Comparison of ENCODE assay signal across 9 mouse cellular contexts in the genomic region with DNA sequence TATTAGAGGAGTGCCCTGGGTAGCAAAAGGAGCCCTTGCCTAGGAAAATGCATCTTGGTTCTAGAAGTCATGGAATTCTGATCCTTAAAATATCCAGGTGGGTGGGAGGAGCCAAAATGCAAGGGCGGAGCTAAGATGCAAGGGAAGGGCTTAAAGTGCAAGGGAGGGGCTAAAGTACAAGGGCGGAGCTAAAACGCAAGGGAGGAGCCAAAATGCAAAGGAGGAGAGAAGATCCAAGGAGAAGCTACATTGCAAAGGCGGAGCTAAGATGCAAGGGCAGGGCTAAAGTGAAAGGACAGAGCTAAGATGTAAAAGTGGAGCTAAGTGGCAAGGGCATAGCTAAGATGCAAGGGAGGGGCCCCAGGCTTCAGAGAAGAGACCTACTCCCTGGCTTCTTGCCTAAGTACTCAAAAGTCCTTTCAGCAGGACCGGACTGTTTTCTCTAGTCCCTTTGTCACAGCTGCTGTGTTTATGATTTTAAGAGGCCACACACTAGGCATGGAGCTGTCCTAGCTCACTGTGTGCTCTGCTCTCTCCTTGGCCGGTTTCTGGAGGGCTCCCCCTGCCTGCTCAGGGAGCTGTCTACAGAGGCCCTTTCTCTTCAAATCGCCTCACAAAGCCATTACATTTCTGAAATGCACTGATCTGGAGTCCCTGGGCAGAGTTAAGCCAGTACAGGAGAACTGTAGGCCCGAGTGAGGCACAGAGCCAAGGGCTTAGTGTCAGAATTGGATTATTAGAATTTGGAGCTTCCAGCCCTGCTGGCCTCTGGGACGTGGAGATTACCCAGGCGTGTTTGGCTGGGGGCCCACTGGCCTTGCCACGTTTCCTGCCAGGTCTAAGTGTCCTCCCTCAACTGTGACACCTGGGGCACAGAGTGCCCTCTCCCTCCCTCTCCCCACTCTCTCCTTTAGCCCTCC. TPM values are rescaled to one million over a fixed set of nuclear protein-coding genes. Genes with fewer than 3 reads are reported as not detected.
A peak's percentile ranks its signal among the peaks of the same experiment; 100 is the strongest.
DNase-seq lines count a peak whose midpoint lies in the region; ATAC-seq and TF ChIP-seq lines count a peak whose summit lies in the region.
"Had no signal": no experiment of that assay in that cellular context is flagged by ENCODE, and none has a peak within 500 bp of the region (broad histone marks: within the 10 kb centered on the region; RNA-seq: fewer than 3 reads in every experiment).

No protein-coding gene starts in this region.

- no peak overlapping the region for H3K4me2 ChIP-seq in heart, embryonic 15.5 days
- no peak overlapping the region for H3K4me2 ChIP-seq in limb, embryonic 12.5 days
- H3K4me2 ChIP-seq: limb, embryonic 15.5 days had no signal

- H3K36me3 ChIP-seq in heart, embryonic 10.5 days = no peaks in the 10 kb centered on the region
- H3K36me3 ChIP-seq in ES-E14 (ENCODE audit: control insufficient read depth, insufficient read depth, low read length, poor library complexity, severe bottlenecking) = no peaks in the 10 kb centered on the region
- H3K36me3 ChIP-seq in heart, embryonic 15.5 days = no peaks in the 10 kb centered on the region
- H3K36me3 ChIP-seq in limb, embryonic 12.5 days = no peaks in the 10 kb centered on the region
- H3K36me3 ChIP-seq: limb, embryonic 15.5 days had no signal

- H3K4me3 ChIP-seq in heart, embryonic 10.5 days = no peak overlapping the region
- H3K4me3 ChIP-seq in ES-E14 (ENCODE audit: insufficient read depth in 1 of 2, low read depth in 1 of 2, low read length in 2 of 2, poor library complexity in 1 of 2, severe bottlenecking in 1 of 2) = 0 out of 4 replicates have a peak overlapping the region, but pooled peaks of 1 of the 2 experiments have one; percentile 26
- H3K4me3 ChIP-seq in heart, embryonic 15.5 days = no peak overlapping the region
- H3K4me3 ChIP-seq in limb, embryonic 12.5 days (replicated peaks) = no peak overlapping the region
- H3K4me3 ChIP-seq: limb, embryonic 15.5 days had no signal

- in situ Hi-C loops in ES-E14 (cut with MboI; ENCODE audit: low sequenced_read_pairs in 2 of 2, unreplicated experiment in 2 of 2) = no loop called here

- H3K27me3 ChIP-seq in heart, embryonic 10.5 days (ENCODE audit: insufficient read depth, poor library complexity, severe bottlenecking) = no peaks in the 10 kb centered on the region
- no peaks in the 10 kb centered on the region for H3K27me3 ChIP-seq in heart, embryonic 15.5 days
- no peaks in the 10 kb centered on the region for H3K27me3 ChIP-seq in limb, embryonic 12.5 days
- H3K27me3 ChIP-seq: limb, embryonic 15.5 days had no signal

- no peak for DNase-seq in heart, embryonic 10.5 days (ENCODE audit: low spot score)
- DNase-seq in heart, adult 18-20 months = no peak
- peak; percentile 99 for DNase-seq in ES-E14 (ENCODE audit: low read depth, low spot score)
- DNase-seq in testis, postnatal 14 days (ENCODE audit: low spot score) = peak; percentile 62
- DNase-seq in left cerebral cortex, adult 9 months (ENCODE audit: low spot score in 2 of 2) = no peak
- no peak for DNase-seq in urinary bladder, postnatal 10 days (ENCODE audit: low spot score)

- H3K9me3 ChIP-seq in heart, embryonic 10.5 days = no peaks in the 10 kb centered on the region
- no peaks in the 10 kb centered on the region for H3K9me3 ChIP-seq in ES-E14 (ENCODE audit: control insufficient read depth, insufficient read depth, low read depth, low read length)
- no peaks in the 10 kb centered on the region for H3K9me3 ChIP-seq in heart, embryonic 15.5 days (replicated peaks)
- H3K9me3 ChIP-seq in limb, embryonic 12.5 days = no peaks in the 10 kb centered on the region
- H3K9me3 ChIP-seq: limb, embryonic 15.5 days had no signal

- peak overlapping the region; percentile 2 for H3K27ac ChIP-seq in heart, embryonic 10.5 days
- peak overlapping the region; percentile 35; the same call in 1 of the 2 replicates for H3K27ac ChIP-seq in ES-E14 (ENCODE audit: insufficient read depth, low read depth, low read length, poor library complexity, severe bottlenecking)
- peak overlapping the region; percentile 59; the same call in 1 of the 2 replicates for H3K27ac ChIP-seq in heart, embryonic 15.5 days
- 0 out of 2 replicates have a peak overlapping the region, but pooled peaks have one; percentile 0 for H3K27ac ChIP-seq in limb, embryonic 12.5 days
- H3K27ac ChIP-seq: limb, embryonic 15.5 days had no signal

- peaks cover 36% of the 10 kb centered on the region for H3K4me1 ChIP-seq in heart, embryonic 10.5 days
- peaks cover 4 to 11% of the 10 kb centered on the region in 2 experiments; a peak in 3 of 4 replicates for H3K4me1 ChIP-seq in ES-E14 (ENCODE audit: control insufficient read depth in 2 of 2, insufficient read depth in 2 of 2, low read length in 2 of 2, poor library complexity in 1 of 2)
- peaks cover 25% of the 10 kb centered on the region for H3K4me1 ChIP-seq in heart, embryonic 15.5 days (replicated peaks)
- peaks cover 23% of the 10 kb centered on the region for H3K4me1 ChIP-seq in limb, embryonic 12.5 days (replicated peaks)

- no peak overlapping the region for H3K9ac ChIP-seq in ES-E14 (ENCODE audit: insufficient read depth, low read depth, low read length, poor library complexity, severe bottlenecking)
- no peak overlapping the region for H3K9ac ChIP-seq in heart, embryonic 15.5 days
- H3K9ac ChIP-seq in limb, embryonic 12.5 days (replicated peaks) = no peak overlapping the region
- H3K9ac ChIP-seq: limb, embryonic 15.5 days had no signal

- ATAC-seq in heart, embryonic 15.5 days (replicated peaks; ENCODE audit: insufficient number of reproducible peaks, insufficient read depth, low FRiP score, low read depth) = no peak
- no peak; the same call in 1 of the 2 replicates for ATAC-seq in limb, embryonic 12.5 days (ENCODE audit: insufficient number of reproducible peaks, insufficient read depth, low FRiP score, low TSS enrichment, low read depth)

- WGBS in heart, embryonic 10.5 days = 57% methylated on average over 11 of the region's 11 CpGs
- WGBS in heart, embryonic 15.5 days = 36% methylated on average over 11 of the region's 11 CpGs
- WGBS in limb, embryonic 12.5 days = 57% methylated on average over 11 of the region's 11 CpGs

TF ChIP-seq in ES-E14, 5 proteins besides CTCF, POLR2A, EP300 and RAD21:
- no peak for TF ChIP-seq CHD2 (IDR thresholded peaks at IDR 0.05; ENCODE audit: low read depth, low read length)

RNA-seq across cellular contexts. Expression of a gene that starts 8.2 kb away (rescaled TPM):
- 110 and 113 TPM in 2 replicates for polyA plus RNA-seq in heart, embryonic 10.5 days (2016; fragmentation: Nextera tagmentation; extraction: Ambion mirVana)
- 10 to 100 TPM; 81.5 to 82.4 TPM for total RNA-seq in heart, adult 18-20 months (2021)
- total RNA-seq in ES-E14 (2012; rRNA removed) = 191 and 272 TPM in 2 replicates
- 54.4 and 76.7 TPM in 2 replicates for polyA plus RNA-seq in heart, embryonic 15.5 days (2015; fragmentation: Nextera tagmentation; extraction: Ambion mirVana)
- polyA plus RNA-seq in limb, embryonic 12.5 days (2016; fragmentation: Nextera tagmentation; extraction: Ambion mirVana) = 76.6 and 89.6 TPM in 2 replicates

RNA-seq across cellular contexts. Expression of a gene that starts 28.0 kb away (rescaled TPM):
- 0.79 and 1.2 TPM in 2 replicates for polyA plus RNA-seq in heart, embryonic 10.5 days (2016; fragmentation: Nextera tagmentation; extraction: Ambion mirVana)
- 1 to 10 TPM; 1.8 to 2.0 TPM for total RNA-seq in heart, adult 18-20 months (2021)
- 14.9 and 25.2 TPM in 2 replicates for total RNA-seq in ES-E14 (2012; rRNA removed)
- 0.96 and 1.2 TPM in 2 replicates for polyA plus RNA-seq in heart, embryonic 15.5 days (2015; fragmentation: Nextera tagmentation; extraction: Ambion mirVana)
- polyA plus RNA-seq in limb, embryonic 12.5 days (2016; fragmentation: Nextera tagmentation; extraction: Ambion mirVana) = 1.1 and 1.3 TPM in 2 replicates

RNA-seq across cellular contexts. Expression of a gene that starts 31.4 kb away (rescaled TPM):
- polyA plus RNA-seq in heart, embryonic 10.5 days (2016; fragmentation: Nextera tagmentation; extraction: Ambion mirVana) = 25.7 and 35.8 TPM in 2 replicates
- total RNA-seq in heart, adult 18-20 months (2021) = 10 to 100 TPM; 19.3 to 20.2 TPM
- total RNA-seq in ES-E14 (2012; rRNA removed) = 27.1 and 27.5 TPM in 2 replicates
- polyA plus RNA-seq in heart, embryonic 15.5 days (2015; fragmentation: Nextera tagmentation; extraction: Ambion mirVana) = 18.1 and 21.8 TPM in 2 replicates
- polyA plus RNA-seq in limb, embryonic 12.5 days (2016; fragmentation: Nextera tagmentation; extraction: Ambion mirVana) = 61.7 and 62.6 TPM in 2 replicates

RNA-seq across cellular contexts. Expression of a gene that starts 47.0 kb away (rescaled TPM):
- polyA plus RNA-seq in heart, embryonic 10.5 days (2016; fragmentation: Nextera tagmentation; extraction: Ambion mirVana) = 107 and 138 TPM in 2 replicates
- total RNA-seq in heart, adult 18-20 months (2021) = 100 to 1,000 TPM; 230 to 252 TPM
- 41.1 and 43.6 TPM in 2 replicates for total RNA-seq in ES-E14 (2012; rRNA removed)
- 122 and 123 TPM in 2 replicates for polyA plus RNA-seq in heart, embryonic 15.5 days (2015; fragmentation: Nextera tagmentation; extraction: Ambion mirVana)
- 65.2 and 69.5 TPM in 2 replicates for polyA plus RNA-seq in limb, embryonic 12.5 days (2016; fragmentation: Nextera tagmentation; extraction: Ambion mirVana)

Comparison
In these comparisons a context has a peak if more than half of its experiments do, and no peak if none do; other contexts are left out.
1. DNase-seq: peak in ES-E14 (single experiment) and testis, postnatal 14 days (single experiment); none in heart, embryonic 10.5 days (single experiment), heart, adult 18-20 months (0 of 2), left cerebral cortex, adult 9 months (0 of 2) and urinary bladder, postnatal 10 days (single experiment).
2. H3K27ac ChIP-seq: peak in every context shown above with its lines; median percentile 59 in heart, embryonic 15.5 days; 35 in ES-E14; 2 in heart, embryonic 10.5 days; 0 in limb, embryonic 12.5 days.